Mouse (Mus musculus) inflammation-experienced regulatory T-cells (primary cell): ENCODE measurements around the gene Dlg5. TPM values are rescaled to one million over a fixed set of nuclear protein-coding genes. Genes with fewer than 3 reads are reported as not detected.

Experiments
- polyA plus RNA-seq, 2 experiments: library from polyadenylated mRNA; unstranded; fragments of 100-300 nt; shearing (Covaris generic); gene quantifications; one replicate each; pipeline ENCODE4 v1.2.1; 2017

Gene Dlg5
- 1 to 10 TPM; 1.6 to 6.9 TPM for polyA plus RNA-seq

DNA sequence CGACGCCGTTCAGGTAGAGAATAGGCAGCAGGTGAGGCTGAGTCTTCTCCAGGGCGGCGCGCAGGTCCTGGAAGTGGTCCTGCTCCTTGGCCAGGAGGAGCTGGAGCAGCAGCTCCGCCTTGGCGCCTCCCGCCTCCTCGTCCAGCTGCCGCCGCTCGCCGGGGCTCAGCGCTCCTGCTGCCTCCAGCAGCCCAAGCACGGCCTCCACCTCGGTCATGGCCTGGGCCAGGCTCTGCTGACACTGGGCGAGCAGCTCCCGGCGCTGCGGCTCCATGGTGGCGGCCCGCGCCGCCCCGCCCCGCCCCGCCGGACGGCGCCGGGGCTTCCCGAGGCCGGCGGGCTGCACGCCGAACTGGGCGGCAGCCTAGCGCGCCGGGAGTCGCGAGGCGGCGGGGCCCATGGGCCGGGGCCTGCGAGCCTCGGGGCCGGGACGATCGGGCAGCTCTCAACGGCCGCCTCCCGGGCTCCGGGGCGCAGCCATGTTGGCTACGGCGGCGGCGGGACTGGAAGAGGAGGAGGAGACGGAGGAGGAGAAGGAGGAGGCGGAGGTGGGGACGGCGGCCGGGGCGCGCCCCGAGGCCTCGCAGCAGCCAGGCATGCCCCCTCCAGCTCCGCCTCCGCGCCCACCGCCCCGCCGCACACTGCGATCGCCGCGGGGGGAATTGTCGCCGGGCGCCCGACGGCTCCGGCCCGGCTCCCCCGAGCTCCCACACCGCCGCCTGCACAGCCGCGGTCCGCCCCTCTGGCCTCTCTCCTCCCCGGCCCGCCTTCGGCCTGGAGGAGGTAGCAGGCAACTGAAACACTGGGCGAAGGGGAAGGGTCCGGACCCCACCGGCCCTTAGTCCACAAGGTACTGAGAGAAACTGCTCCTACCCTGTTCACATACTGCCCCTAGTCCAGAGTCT, at the start of gene Dlg5:
Gene Dlg5 (minus strand): TSS at position 744 of the 905 bp plus-strand sequence.

DNA sequence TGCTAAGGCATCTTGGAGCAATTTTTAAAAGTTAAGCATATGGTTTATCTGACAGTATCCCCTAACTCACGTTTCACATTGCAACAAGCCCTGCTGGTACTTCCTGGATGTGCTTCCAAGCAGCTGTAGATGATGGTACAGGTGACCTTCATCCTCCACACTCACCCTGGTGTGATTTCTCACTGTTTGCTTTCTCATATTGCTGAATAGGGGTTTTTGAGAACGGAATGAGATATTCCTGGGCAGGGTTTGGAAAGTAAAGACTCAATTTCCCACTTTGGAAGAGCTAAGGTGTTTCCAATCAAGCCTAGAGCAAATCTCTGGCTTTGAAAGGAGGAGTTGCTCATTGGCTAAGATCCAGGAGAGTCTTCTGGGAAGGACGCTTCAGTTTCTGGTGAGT, 47.2 kb upstream of the Dlg5 start, which contains the start of gene E330034G19Rik:
Gene E330034G19Rik (plus strand): TSS at position 301 of the 400 bp plus-strand sequence.

Other genes starting within 250 kb of the Dlg5 start
- gene Kcnma1, start 231.4 kb downstream of the Dlg5 start, polyA plus RNA-seq = 1 to 10 TPM in 1 of 2 experiments, under 1 TPM in 1; 0.39 to 1.1 TPM
- gene E330034G19Rik, start 47.3 kb upstream of the Dlg5 start, polyA plus RNA-seq = not detected
- gene Polr3a, start 241.1 kb upstream of the Dlg5 start, polyA plus RNA-seq = 10 to 100 TPM; 19.7 to 29.6 TPM
- gene Rps24, start 241.2 kb upstream of the Dlg5 start, polyA plus RNA-seq = 1,000 to 10,000 TPM in 1 of 2 experiments, 100 to 1,000 TPM in 1; 978 to 1,123 TPM